8 mouse cellular contexts compared by ENCODE assay signal in genomic region chr6:94700067-94700491, GRCm38 (mm10). TPM values are rescaled to one million over a fixed set of nuclear protein-coding genes. Genes with fewer than 3 reads are reported as not detected.
DNase-seq lines count a peak whose midpoint lies in the region; TF ChIP-seq lines count a peak whose summit lies in the region.

Gene Lrig1, minus strand, starts transcription at chr6:94700158.

- DNase-seq in adrenal gland, adult 18-20 months (ENCODE audit: low spot score in 2 of 2) = peak; percentile 96 to 98
- peak; percentile 100 for DNase-seq in embryo, embryonic 10.5 days (ENCODE audit: low spot score)
- peak; percentile 96 for DNase-seq in gastrocnemius, postnatal 10 days
- peak; percentile 88 for DNase-seq in hindlimb bud, embryonic 11.5 days (ENCODE audit: extremely low spot score, low read depth, low spot score)
- DNase-seq in left cerebral cortex, adult 2 months (ENCODE audit: extremely low spot score in 1 of 2, low spot score in 2 of 2) = peak; percentile 95 to 96
- DNase-seq in retina, postnatal 7 days (ENCODE audit: low read depth, low spot score) = peak; percentile 97
- DNase-seq in urinary bladder, adult 18-20 months (ENCODE audit: low spot score in 2 of 2) = peak; percentile 96 to 98

- intact Hi-C loops in left cerebral cortex, adult 2 months (cut with DNase I) = no loop called here

- no peaks in the 10 kb centered on the region for H3K36me3 ChIP-seq in macrophage (ENCODE audit: inconsistent target)

- no peak for TF ChIP-seq CTCF in left cerebral cortex, adult 2 months (IDR thresholded peaks at IDR 0.05)

- H3K27ac ChIP-seq in left cerebral cortex, adult 2 months = peak within 1 kb of the TSS; percentile 81
- H3K27ac ChIP-seq in macrophage = no peak within 1 kb of the TSS

- WGBS in macrophage (ENCODE audit: missing documents) = 1% methylated on average over 37 of the region's 40 CpGs

- peak within 1 kb of the TSS; percentile 66 for H3K4me3 ChIP-seq in left cerebral cortex, adult 2 months
- peak within 1 kb of the TSS; percentile 14; the same call in 1 of the 2 replicates for H3K4me3 ChIP-seq in macrophage (ENCODE audit: inconsistent target)

- H3K79me2 ChIP-seq in macrophage (ENCODE audit: inconsistent target) = no peaks in the 10 kb centered on the region

RNA-seq across cellular contexts. Expression of gene Lrig1, which starts in this region (rescaled TPM):
- 10 to 100 TPM in 1 of 2 experiments, 1 to 10 TPM in 1; 9.6 to 14.1 TPM for total RNA-seq in adrenal gland, adult 18-20 months (2021)
- 10 to 100 TPM; 52.1 to 54.0 TPM for total RNA-seq in gastrocnemius, postnatal 10 days (2021)
- 10 to 100 TPM; 26.0 to 27.3 TPM for total RNA-seq in left cerebral cortex, adult 2 months (2021)
- 1 to 10 TPM in 5 of 26 experiments, under 1 TPM in 10, not detected in 11; 0.33 to 2.0 (median 0.74) TPM for total RNA-seq in macrophage (2018; cell fraction: chromatin; rRNA removed)
- under 1 TPM in 21 of 26 experiments, not detected in 5; 0.03 to 0.81 (median 0.21) TPM for total RNA-seq in macrophage (2018; cell fraction: cytosol; rRNA removed)
- total RNA-seq in macrophage (2018; cell fraction: nucleus; rRNA removed) = 1 to 10 TPM in 3 of 26 experiments, under 1 TPM in 14, not detected in 9; 0.12 to 2.2 (median 0.36) TPM
- 0.04 to 0.91 TPM (median 0.30 TPM) in 3 replicates for polyA plus RNA-seq in macrophage (2018)
